Mouse (Mus musculus): Measurements from ENCODE around the gene Catsperd.
A peak's percentile ranks its signal among the peaks of the same experiment; 100 is the strongest.

Catsperd gene

DNA sequence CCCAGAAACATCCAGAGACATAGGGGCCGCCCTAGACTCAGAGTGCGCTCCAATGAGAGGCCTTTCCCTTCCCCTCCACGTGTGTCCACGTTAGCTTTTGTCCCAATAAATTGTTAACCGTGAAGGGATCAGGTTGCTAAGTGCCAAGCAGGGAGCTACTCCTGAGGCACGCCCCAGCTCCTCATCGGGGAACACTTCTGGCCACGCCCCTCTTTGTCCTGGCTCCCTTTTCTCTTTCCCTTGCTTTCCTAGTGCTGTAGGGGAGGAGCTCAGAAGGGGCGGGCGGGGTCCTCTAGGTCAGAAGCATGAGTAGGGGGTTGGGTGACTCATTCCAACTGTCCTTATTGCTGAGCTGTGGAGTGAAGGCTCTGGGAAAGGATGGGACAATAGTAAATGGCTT is 36.4 kb downstream of the Catsperd start:
- DNase-seq (ENCODE audit: low read depth, low spot score): no peak

DNA sequence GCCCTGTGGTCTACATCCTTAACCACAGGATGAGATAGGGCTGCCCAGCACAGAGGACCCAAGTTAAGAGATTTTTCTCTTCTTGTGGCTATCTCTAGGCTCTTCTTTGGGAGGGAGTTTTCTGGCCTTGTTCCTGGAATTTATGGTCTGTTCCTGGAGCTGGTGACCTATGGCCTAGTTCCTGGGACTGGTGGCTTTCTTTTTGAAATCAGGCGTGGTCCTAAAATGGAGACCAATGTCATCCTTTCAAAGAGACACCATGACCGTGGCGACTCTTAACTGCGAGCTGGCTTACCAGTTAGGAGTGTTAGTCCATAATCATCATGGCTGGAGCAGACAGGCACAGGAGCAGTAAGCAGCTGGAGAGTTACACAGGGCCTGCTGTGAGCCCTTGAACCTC is 38.4 kb downstream of the Catsperd start:
- peak; percentile 52 for DNase-seq (ENCODE audit: low read depth, low spot score)

DNA sequence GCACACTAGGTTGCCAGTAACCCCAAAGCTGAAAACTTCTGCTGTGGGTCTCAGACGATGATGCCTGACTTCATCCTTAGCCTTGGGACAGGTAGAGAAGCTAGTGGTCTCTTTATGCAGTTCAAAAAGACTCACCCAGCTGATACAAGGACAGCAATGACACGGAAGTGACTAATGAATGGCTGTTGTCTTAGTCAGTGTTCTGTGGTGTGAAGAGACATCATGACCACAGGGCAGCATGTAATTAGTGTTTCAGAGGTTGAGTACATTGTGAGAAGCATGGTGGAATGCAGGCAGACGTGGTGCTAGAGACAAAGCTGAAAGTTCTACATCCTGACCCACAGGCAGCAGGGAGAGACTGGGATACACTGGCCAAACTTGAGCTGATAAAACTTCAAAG is 39.6 kb downstream of the Catsperd start:
- peak; percentile 48 for DNase-seq (ENCODE audit: low read depth, low spot score)

DNA sequence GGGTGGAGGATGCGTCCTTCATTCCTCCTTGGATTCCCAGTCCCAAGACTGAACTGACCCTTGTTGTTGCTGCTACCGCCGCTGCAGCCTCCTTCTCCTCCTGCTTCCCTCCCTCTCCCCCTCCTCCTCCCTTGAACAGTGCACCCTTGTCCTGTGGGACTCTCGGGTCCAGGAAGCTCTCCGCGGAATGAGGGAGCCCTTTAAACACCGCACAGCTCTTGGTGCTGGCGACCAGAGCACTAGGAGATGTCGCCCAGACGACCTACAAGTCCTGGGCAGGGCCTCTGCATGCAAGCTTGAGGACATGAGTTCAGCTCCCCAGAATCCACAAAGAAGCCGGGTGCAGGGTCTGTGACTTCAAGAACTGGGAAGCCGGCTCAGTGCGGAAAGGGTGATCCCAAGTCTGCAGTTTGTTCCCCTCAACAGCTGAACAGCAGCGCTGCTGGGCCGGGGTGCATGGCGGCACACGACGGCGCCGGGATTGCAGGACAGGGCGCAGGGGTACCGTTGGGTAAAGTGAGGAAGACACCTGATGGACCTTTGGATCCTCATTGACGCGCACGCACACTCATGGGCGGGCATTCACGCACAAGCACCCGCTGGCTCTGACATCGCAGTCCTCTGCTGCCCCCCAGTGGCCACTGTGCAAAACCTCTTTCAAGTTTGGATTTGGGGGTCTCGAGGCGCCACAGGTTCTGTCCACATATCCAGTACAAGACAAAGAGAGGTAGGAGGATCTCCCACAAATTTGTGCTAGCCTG is 40.6 kb downstream of the Catsperd start:
- peak; percentile 85 for DNase-seq (ENCODE audit: low read depth, low spot score)

DNA sequence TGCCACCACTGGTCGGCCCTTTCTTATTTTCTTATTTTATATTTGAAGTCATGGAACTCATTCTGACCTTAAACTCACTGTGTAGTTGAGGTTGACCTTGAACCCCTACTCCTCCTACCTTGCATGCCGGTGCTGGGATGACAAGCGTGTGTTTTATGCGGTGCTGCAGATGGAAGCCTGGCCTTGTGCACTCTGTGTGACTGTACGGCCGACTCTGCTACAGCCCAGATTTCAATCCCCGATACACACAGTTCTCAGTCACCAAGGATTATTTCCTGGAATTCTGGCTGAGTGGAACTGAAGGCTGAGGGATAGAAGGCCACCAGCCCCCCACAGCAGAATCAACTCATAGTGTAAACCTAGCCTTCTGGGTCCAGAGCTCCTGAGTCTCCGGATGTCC is 41.8 kb downstream of the Catsperd start:
- no peak for DNase-seq (ENCODE audit: low read depth, low spot score)

DNA sequence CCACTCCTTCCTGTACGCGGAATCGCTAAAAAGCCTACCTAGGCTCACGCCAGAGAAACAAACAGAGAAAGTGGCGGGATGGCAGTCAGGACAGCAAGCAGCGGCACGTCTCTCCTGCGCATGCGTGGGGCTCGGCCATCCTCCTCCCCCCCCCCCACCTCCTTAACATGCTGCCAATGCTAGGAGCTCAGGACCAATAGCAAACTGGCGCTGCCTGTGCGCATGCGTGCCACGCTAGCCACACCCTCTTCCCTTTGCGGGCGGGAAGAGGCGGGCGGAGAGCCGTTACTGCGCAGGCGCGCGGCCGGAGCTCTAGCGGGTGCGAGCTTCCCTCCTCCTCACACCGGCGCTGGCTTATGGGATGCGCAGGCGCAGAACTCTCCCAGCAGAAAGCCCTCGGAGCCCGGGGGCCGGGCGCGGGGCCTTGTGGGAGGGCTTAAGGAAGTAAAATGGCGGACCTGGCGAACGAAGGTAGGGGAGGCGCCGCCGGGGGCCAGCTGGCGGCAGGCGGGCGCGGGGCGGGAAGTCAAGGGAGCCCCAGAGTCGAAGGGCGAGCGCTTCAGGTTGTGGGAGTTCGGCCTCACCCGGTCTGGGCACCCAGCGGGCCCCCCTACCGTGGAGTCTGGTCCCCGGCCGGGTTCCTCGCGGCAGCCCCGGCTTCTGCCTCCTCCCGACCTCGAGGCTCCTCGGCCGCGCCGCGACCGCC is 45.2 kb downstream of the Catsperd start, which contains the start of gene Ranbp3:
Ranbp3 (plus strand) TSS at position 354 of the 706 bp plus-strand sequence.
- DNase-seq (ENCODE audit: low read depth, low spot score): peak; percentile 99

DNA sequence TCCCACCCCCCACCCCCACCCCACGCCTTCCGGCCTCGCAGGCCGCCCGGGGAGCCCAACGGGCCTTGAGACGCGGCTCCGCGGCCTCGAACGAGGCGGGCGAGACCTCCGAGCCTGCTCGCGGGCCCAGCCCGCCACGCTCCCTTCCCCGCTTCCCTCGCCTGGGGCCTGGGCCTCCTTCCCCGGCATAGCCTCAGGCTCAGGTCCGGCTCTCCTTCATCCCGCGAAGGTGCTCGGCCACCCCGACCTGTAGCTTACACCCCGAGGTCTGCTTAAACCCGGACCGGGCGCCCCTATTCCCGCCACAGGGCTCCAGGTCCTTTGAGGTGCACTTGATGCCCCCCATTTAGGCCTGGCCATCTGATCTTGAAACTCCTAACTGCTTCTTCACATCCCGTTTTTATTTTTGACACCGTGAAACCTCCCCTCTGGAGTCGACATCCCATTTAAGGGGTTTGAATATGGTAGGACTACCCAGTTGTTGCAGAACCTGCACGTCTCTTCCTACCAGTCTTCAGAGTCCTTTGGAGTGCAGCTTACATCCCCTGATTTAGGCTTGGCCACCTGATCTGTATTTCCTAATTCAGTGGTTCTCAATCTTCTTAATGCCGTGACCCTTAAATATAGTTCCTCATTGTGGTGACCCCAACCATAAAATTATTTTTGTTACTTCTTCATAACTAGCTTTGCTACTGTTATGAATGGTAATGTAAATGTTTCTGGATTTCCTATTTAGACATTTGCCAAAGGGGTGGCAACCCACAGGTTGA is 45.9 kb downstream of the Catsperd start:
- DNase-seq (ENCODE audit: low read depth, low spot score): peak; percentile 26

DNA sequence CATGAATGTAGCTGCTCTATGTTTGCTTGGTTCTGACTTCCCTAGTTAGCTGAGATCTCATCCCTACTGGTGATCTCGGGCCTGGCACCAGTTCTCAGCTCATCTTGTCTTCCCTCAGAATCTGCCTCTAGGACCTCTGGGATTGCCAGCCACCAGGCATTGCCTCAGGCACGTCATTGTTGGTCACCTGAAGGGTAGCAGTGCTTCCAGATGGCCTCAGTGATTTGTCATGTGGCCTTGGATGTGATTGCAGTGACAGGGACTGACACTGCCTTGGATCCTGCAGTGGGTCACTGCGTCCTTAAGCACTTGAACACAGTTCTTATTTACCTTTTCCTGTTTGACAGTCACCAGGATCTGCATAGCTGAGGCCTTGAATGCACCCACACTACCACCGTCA is 53.8 kb downstream of the Catsperd start:
- DNase-seq (ENCODE audit: low read depth, low spot score): no peak

DNA sequence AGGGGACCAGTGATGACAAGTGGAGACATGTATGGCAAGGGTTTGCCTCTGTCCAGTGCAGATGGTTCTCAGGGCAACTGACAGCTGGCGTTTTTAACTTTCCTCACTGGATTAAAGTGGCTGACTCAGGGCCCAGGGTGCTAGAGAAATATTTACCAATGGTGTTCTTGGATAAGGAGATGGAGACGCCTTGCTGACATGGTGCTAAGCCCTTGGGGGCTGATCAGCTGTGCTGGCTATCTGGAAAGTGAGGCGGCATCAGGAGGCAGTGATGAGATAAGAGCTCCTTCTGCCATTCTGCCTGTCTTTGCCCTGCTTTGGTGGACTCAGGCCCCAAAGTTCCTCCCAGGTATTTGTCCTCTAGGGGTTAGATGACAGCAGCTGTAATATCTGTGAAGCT is 54.9 kb downstream of the Catsperd start:
- DNase-seq (ENCODE audit: low read depth, low spot score): no peak

DNA sequence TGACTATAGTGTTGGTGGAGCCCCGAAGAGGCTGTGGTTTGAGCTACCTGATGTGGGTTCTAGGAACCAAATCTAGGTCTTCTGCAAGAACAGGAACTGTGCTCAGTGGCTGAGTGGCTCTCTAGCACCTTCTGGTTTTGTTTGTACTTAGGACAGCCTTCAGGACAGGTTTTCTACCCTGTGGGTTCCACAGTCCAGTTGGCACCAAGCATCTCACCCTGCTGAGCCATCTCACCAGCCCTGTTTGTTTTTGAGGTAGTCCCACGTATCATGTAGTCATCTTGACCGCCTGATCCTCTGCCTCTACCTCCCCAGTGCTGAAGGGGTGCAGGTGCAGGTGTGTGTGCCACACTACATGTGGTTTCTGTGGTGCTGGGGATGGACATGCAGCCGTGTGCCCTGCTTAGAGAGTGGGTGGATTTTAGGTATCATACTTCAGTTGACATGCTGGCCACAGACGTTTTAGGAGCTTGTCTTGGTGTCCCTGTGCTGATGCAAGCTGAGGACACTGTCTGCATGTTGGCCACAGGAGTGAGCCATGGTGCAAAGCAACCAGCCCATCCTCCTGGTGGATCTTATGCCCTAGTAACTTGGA is 55.7 kb downstream of the Catsperd start:
- DNase-seq (ENCODE audit: low read depth, low spot score): no peak

DNA sequence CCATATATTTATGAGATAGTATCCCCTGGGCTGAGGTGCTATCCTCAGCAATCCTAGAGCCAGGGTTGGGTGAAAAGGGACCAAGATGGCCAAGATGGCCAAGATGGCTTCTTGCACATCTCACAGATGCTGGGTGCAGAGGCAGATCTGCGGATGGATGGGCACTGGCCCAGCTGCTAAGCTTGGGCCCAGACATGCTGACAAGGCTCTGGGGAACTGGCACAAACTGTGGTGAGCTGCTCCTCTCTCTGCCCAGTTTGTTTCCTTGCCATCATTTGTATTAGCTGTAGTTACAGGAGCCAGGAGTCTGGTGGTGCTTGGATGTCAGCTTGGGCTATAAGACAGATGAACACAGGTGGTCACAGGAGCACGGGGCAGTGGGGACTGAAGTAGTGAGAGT is 56.7 kb downstream of the Catsperd start:
- DNase-seq (ENCODE audit: low read depth, low spot score): no peak

DNA sequence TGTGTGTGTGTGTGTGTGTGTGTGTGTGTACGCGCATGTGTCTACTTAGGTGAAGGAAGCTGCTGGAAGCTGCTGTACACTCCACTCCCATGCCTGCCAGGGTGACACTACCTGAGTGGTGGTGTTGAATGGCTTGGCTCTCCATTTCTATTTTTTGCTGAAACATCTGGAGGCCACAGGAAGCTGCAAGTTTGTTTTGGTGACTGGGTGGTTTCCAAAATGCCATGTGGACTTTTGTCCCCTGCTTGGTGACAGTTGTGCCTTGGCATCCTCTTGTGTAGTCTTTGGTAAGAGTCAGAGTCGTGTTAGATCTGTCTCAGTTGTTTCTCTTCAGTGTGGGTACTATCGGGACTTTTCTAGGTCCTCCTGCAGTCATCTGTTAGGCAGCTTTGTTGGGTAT is 58.9 kb downstream of the Catsperd start:
- DNase-seq (ENCODE audit: low read depth, low spot score): no peak

DNA sequence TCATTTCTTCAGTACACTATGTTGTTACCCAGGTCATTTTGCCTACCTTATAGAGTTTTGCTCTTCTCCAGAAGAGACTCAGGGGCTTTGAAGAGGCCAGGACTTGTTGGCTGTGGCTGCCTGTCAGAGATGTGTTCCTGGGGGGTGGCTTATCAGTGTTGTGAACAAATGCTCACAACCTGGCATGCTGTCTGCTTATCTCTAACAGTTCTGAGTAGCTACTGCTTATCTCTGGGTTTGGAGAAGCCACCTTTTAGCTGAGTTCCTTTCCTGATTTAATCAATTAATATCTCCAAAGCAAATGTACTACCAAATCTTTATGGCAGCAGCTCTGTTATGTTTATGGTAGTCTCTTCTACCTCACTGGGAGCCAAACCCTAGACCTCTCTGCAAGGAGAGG is 60.1 kb downstream of the Catsperd start:
- DNase-seq (ENCODE audit: low read depth, low spot score): no peak

DNA sequence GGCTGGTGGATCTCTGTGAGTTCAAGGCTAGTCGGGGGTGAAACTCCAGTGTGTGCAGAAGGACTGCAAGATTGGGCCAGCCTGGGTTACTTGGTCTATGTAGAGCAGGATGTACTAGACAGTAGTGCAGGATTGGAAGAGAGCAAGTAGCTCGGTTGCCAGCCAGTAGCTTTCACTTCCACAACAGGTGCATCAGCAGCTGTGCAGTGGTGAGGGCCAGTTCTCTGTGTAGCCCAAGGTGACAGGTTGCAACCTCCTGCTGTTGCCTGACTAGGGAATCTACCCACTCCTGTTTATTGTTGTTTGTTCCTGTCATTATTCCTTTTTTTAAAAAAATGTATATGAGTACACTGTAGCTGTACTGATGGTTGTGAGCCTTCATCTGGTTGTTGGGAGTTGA is 60.7 kb downstream of the Catsperd start:
- DNase-seq (ENCODE audit: low read depth, low spot score): no peak

DNA sequence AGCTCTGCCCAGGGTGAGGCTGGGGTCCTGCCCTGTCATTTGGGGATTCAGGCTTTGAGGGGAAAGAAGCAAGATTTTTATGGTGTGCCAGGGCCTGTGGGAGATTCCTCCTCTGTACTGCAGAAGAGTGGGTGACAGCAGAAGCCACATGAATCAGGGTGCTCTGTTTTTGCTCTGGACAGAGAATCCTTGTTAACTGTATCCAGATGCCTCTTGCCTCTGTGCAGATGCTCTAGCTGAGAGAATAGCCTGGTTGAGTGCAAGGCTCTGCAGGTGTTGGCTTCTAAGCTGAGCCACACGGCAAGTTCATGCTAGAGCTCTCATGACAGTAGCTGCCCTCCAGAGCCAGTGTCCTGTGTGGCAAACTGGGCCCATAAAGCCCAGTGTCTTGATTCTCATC is 65.5 kb downstream of the Catsperd start:
- DNase-seq (ENCODE audit: low read depth, low spot score): peak; percentile 35

DNA sequence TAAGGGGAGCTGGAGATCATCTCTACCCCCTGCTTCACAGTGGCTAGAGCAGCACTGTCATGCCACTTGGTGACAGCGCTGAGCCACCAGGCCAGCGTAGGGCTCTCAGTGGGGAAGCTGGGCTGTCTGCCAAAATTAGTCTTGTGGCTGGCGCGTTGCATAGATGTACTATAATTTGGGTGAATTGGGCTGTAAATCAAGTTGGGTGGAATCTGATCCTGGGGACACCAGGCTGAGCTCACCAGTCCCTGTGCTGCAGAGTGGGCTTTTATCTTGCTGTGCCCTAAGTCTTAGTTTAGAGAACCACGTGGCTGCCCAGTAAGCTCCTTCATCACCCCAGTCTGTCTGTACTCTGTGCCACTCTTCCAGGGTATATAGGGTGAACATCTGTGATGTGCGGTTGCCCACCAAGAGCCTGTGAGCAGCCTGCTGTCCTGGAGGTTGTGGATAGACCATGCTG is 65.9 kb downstream of the Catsperd start:
- peak; percentile 68 for DNase-seq (ENCODE audit: low read depth, low spot score)

DNA sequence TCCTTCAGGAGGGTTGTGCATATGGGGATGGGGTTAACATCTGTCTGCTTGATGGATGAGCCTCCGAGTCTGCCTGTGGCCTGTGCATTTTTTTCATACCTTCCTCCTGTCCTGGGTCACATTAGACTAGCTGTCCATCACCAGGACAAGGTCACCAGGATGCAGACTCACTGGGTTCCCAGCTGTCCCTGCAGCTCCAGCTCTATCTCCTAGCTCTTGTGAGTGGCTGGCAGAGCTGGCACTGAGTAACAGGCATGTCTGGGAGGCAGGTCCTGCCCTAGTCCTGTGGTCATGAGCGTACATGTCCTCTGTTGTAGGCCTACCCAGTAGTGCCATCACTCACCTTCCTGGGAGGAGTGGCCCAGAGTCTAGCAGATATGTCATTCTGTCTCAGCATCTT is 72.5 kb downstream of the Catsperd start:
- DNase-seq (ENCODE audit: low read depth, low spot score): no peak

DNA sequence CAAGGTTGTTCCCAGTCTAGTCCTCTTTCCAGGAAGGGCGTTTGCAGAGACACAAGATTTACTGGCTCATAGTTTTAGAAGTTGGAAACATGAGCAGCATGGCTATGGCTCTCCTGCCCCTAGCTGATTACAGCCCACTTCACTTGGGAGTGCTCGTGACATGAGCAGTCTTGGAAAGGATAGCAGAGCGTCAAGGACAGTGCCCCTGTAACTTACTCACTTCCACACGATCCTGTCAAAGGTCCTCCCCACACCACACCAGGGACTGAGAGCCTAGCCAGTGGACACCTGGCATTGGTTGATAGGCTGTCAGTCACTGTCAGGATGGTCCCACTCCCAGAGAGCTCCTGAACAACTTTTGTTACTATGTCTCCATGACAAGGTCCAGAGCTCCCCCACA is 75.1 kb downstream of the Catsperd start:
- DNase-seq (ENCODE audit: low read depth, low spot score): no peak

DNA sequence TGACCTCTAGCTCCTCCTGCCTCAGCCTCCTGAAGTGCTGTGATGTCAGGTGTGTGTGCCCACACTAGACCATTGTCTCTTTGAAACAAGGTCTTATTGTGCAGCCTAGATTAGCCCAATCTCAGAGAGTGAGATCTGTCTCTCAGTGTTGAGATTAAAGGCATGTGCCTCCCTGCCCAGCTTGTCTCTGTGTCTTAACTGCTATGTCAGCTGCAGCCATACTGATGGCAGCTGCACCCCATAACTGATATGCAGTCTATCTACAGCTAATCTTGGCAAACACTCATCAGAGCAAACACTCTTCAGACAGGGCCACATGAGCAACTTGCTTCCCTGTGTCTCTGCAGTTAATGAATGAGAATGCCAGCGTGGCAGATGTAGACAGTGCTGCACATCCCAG is 78.6 kb downstream of the Catsperd start:
- no peak for DNase-seq (ENCODE audit: low read depth, low spot score)

DNA sequence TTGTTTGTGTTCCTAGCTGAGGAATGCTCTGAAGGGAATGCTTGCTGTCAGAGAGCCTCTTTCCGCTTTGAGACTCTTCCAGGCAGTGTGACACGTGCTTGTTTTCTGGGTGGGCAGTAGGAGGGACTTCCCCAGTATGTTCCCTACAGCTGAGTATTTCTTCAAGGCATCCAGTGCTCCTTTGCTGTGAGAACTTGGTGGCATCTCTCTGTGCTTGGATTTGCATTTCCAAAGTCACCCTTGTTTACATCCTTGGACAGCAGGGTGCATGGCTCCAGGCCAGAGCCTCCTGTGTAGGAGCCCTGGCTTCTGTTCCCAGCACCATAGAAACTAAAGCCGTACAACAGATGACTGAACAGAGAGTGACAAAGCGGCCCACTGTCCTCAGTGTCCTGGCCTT is 80.7 kb downstream of the Catsperd start:
- DNase-seq (ENCODE audit: low read depth, low spot score): no peak

DNA sequence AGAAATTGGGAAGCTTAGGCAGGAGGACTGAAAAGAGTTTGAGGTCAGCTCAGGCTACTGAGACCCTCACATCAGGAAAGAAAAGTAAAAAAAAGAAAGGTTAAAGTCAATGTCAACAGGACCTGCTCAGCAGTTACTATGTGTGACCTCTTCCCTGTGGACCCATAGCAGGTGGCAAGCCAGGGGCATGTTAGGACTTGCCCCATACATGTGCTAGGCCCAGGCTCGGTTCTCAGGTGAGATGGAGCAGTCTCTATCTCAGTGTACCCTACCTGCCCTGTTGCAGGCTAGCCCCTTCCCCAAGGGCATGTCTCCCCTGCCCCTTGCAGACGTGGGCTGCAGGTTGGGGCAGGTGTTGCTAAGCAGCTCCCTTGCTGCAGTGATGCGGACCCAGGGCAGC is 81.8 kb downstream of the Catsperd start:
- DNase-seq (ENCODE audit: low read depth, low spot score): no peak

All from 3T3-L1 (cell line).